Mouse (Mus musculus) brain, embryonic 14.5 days (tissue): ENCODE measurements around the gene Cry2. TPM values are rescaled to one million over a fixed set of nuclear protein-coding genes. Genes with fewer than 3 reads are reported as not detected.
A peak's percentile ranks its signal among the peaks of the same experiment; 100 is the strongest.

Experiments
- DNase-seq: peaks from one replicate; pipeline ENCODE4 v3.0.0-alpha.2; 2011; ENCODE audit warnings: low read depth
- CTCF ChIP-seq: fragments of 200-500 bp; IDR thresholded peaks from 2 replicates; pipeline ENCODE4 v1.5.1; 2012; ENCODE audit warnings: inconsistent platforms, mild to moderate bottlenecking, moderate library complexity, borderline replicate concordance; ENCODE audit not compliant: insufficient read depth, insufficient read length; ENCODE audit errors: extremely low read depth
- POLR2A ChIP-seq: fragments of 200-500 bp; IDR thresholded peaks from 2 replicates; pipeline ENCODE4 v1.6.1; 2012; ENCODE audit warnings: mild to moderate bottlenecking, inconsistent platforms, borderline replicate concordance; ENCODE audit not compliant: poor library complexity, insufficient read depth, insufficient read length, severe bottlenecking; ENCODE audit errors: extremely low read depth
- polyA plus RNA-seq: library from polyadenylated mRNA; depleted of rRNA; stranded (reverse); fragments of >200 nt; gene quantifications from 2 replicates; pipeline ENCODE4 v1.2.3, GENCODE M21; 2012

Cry2 gene
- polyA plus RNA-seq, 1 experiment: 31.1 TPM

GRCm38 (mm10) chr2:92442419-92443001, 8.7 kb upstream of the Cry2 start:
- no peak for TF ChIP-seq CTCF
- no peak for TF ChIP-seq POLR2A

GRCm38 (mm10) chr2:92440432-92440831, 6.6 kb upstream of the Cry2 start:
- no peak for DNase-seq
- no peak for TF ChIP-seq CTCF
- no peak for TF ChIP-seq POLR2A

More at GRCm38 (mm10) chr2:92442419-92443001, 8.7 kb upstream of the Cry2 start:
- DNase-seq: peak; percentile 53

- no peak for DNase-seq
- TF ChIP-seq CTCF: no peak
- TF ChIP-seq POLR2A: no peak
Observed at GRCm38 (mm10) chr2:92438567-92438966, 4.7 kb upstream of the Cry2 start.

- TF ChIP-seq POLR2A (no peak), CTCF (peak; percentile 85)
- DNase-seq: peak; percentile 92
Observed at GRCm38 (mm10) chr2:92437875-92438274, 4.0 kb upstream of the Cry2 start.

- TF ChIP-seq POLR2A: no peak
- DNase-seq: no peak
Observed at GRCm38 (mm10) chr2:92437366-92437765, 3.5 kb upstream of the Cry2 start.

GRCm38 (mm10) chr2:92435023-92435422, 1.2 kb upstream of the Cry2 start:
- no peak for TF ChIP-seq CTCF
- DNase-seq: no peak

GRCm38 (mm10) chr2:92434375-92434745, 517 bp upstream of the Cry2 start:
- DNase-seq: no peak
- no peak for TF ChIP-seq POLR2A
- TF ChIP-seq CTCF: no peak

- TF ChIP-seq CTCF: no peak
Observed at GRCm38 (mm10) chr2:92432299-92433295, 1.2 kb downstream of the Cry2 start.

GRCm38 (mm10) chr2:92431611-92432179, 2.1 kb downstream of the Cry2 start:
- TF ChIP-seq POLR2A (no peak), CTCF (no peak)
- peak; percentile 61 for DNase-seq

More at GRCm38 (mm10) chr2:92432299-92433295, 1.2 kb downstream of the Cry2 start:
- peak; percentile 18 for DNase-seq

- no peak for TF ChIP-seq POLR2A
- no peak for TF ChIP-seq CTCF
- peak; percentile 89 for DNase-seq
Observed at GRCm38 (mm10) chr2:92430723-92431541, 2.9 kb downstream of the Cry2 start.

GRCm38 (mm10) chr2:92430089-92430488, 3.8 kb downstream of the Cry2 start:
- no peak for DNase-seq
- no peak for TF ChIP-seq CTCF
- TF ChIP-seq POLR2A: no peak

- DNase-seq: peak; percentile 83
- TF ChIP-seq CTCF (no peak), POLR2A (no peak)
Observed at GRCm38 (mm10) chr2:92427882-92428281, 6.0 kb downstream of the Cry2 start.
